Mouse (Mus musculus) inflammation-experienced regulatory T-cells, adult 6 months (primary cell): Measurements from ENCODE around the gene Scgb1b15. TPM values are rescaled to one million over a fixed set of nuclear protein-coding genes. Genes with fewer than 3 reads are reported as not detected.
"Not testable (repeated sequence)": the region's sequence is repeated elsewhere in the genome, so short reads cannot be mapped to it uniquely, and the experiment has no call there.

Experiments used
- ATAC-seq: one replicate; pipeline ENCODE4 v1.8.0; 2017
- polyA plus RNA-seq, 3 experiments: library from polyadenylated mRNA; unstranded; fragments of 100-300 nt; shearing (Covaris generic); gene quantifications; one replicate each; pipeline ENCODE4 v1.2.1; 2017

Scgb1b15 gene
- polyA plus RNA-seq: not detected

GRCm38 (mm10) chr7:32836254-32836653 lies at the start of gene Scgb1b15:
TSS of gene Scgb1b15 (plus strand) at chr7:32836554.
- ATAC-seq: not testable (repeated sequence)

- not testable (repeated sequence) for ATAC-seq
Measured at GRCm38 (mm10) chr7:32829562-32829961, 6.8 kb upstream of the Scgb1b15 start, which contains the start of gene Scgb2b15. TSS of gene Scgb2b15 (minus strand) at chr7:32829662.

Other genes with a start within 250 kb of the Scgb1b15 start
- gene Scgb2b15, start 6.9 kb upstream of the Scgb1b15 start, polyA plus RNA-seq: not detected
- not detected for gene Scgb2b17, start 220.0 kb downstream of the Scgb1b15 start, polyA plus RNA-seq
- gene Scgb1b17, start 226.9 kb downstream of the Scgb1b15 start, polyA plus RNA-seq: not detected